Mouse (Mus musculus) small intestine, adult 2 months (tissue): ENCODE measurements around the gene Gucy2g. TPM values are rescaled to one million over a fixed set of nuclear protein-coding genes. Genes with fewer than 3 reads are reported as not detected.

Source experiments
- H3K27ac ChIP-seq: fragments of 200-500 bp; 2 replicates; pipeline ENCODE4 v1.5.1; 2012; ENCODE audit warnings: low read depth, low read length, control low read depth, inconsistent platforms; ENCODE audit not compliant: insufficient read depth
- H3K27me3 ChIP-seq: fragments of 200-500 bp; 2 replicates; pipeline ENCODE4 v1.6.1; 2012; ENCODE audit warnings: mild to moderate bottlenecking, moderate library complexity, low read length, inconsistent platforms; ENCODE audit not compliant: control insufficient read depth, insufficient read depth
- H3K36me3 ChIP-seq: fragments of 200-500 bp; 2 replicates; pipeline ENCODE4 v1.6.1; 2012; ENCODE audit warnings: mild to moderate bottlenecking, low read length, control low read depth, inconsistent platforms; ENCODE audit not compliant: control insufficient read depth, insufficient read depth
- H3K4me1 ChIP-seq: fragments of 200-500 bp; 2 replicates; pipeline ENCODE4 v1.6.1; 2012; ENCODE audit warnings: low read length, inconsistent platforms, mixed read lengths; ENCODE audit not compliant: control insufficient read depth, insufficient read depth, insufficient read length
- H3K4me3 ChIP-seq: fragments of 200-500 bp; 2 replicates; pipeline ENCODE4 v1.5.1; 2012; ENCODE audit warnings: low read depth, mild to moderate bottlenecking, control low read depth, inconsistent platforms, low read length, moderate library complexity
- CTCF ChIP-seq: fragments of 200-500 bp; IDR thresholded peaks from 2 replicates; pipeline ENCODE4 v1.5.1; 2012; ENCODE audit warnings: low read depth, mild to moderate bottlenecking, control low read depth, inconsistent platforms, low read length, moderate library complexity, mixed read lengths; ENCODE audit not compliant: insufficient replicate concordance, insufficient read length; ENCODE audit errors: extremely low read depth
- POLR2A ChIP-seq: fragments of 200-500 bp; IDR thresholded peaks from 2 replicates; pipeline ENCODE4 v1.6.1; 2012; ENCODE audit warnings: low read depth, mild to moderate bottlenecking, control low read depth, inconsistent platforms, low read length, moderate library complexity
- WGBS: fragments of 180-500 bp; shearing (Covaris S2); methylation state at CpG from one replicate; pipeline ENCODE4 v1.1.7; 2018; 5-methylcytosine and 5-hydroxymethylcytosine counted together
- polyA plus RNA-seq: library from polyadenylated mRNA; depleted of rRNA; stranded (reverse); fragments of >200 nt; gene quantifications from 2 replicates; pipeline ENCODE4 v1.2.3, GENCODE M21; 2012

Gucy2g gene
- polyA plus RNA-seq, 1 experiment, result 0.03 TPM

- peak overlapping the region; percentile 55 for H3K4me3 ChIP-seq
- H3K4me1 ChIP-seq, result no peaks in the 10 kb centered on the region
- H3K36me3 ChIP-seq, result no peaks in the 10 kb centered on the region
- WGBS, result 4% methylated on average over 20 of the region's 20 CpGs
- TF ChIP-seq POLR2A (no peak), CTCF (peak; percentile 89; the same call in 1 of the 2 replicates)
- no peaks in the 10 kb centered on the region for H3K27me3 ChIP-seq
- H3K27ac ChIP-seq, result no peak overlapping the region
Observed at GRCm38 (mm10) chr19:55218192-55218739, 22.8 kb downstream of the Gucy2g start.

- Histone ChIP-seq H3K27ac (no peak overlapping the region), H3K36me3 (no peaks in the 10 kb centered on the region), H3K4me3 (no peak overlapping the region), H3K27me3 (no peaks in the 10 kb centered on the region), H3K4me1 (no peaks in the 10 kb centered on the region)
- WGBS, result 82% methylated on average over 9 of the region's 9 CpGs
- TF ChIP-seq POLR2A, result no peak
- TF ChIP-seq CTCF, result no peak
Observed at GRCm38 (mm10) chr19:55217365-55217764, 23.7 kb downstream of the Gucy2g start.

DNA sequence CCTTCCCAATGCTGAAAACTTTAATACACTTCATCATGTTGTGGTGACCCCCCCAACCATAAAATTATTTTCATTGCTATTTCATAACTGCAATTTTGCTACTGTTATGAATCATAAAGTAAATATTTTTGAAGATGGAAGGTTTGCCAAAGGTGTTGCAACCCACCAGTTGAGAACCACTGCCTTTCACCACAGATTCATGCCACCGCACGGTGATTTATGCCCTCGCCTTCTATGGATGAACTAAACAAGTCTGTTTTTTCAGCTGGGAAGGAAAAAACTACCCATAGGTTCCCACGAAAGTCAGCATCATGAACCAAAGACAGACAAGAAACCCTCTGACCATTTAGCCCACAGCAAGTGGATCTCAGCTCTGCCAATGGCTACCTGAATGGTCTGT, 24.2 kb downstream of the Gucy2g start:
- H3K4me1 ChIP-seq, result no peaks in the 10 kb centered on the region
- no peak overlapping the region for H3K27ac ChIP-seq
- H3K27me3 ChIP-seq, result no peaks in the 10 kb centered on the region
- WGBS, result 86% methylated on average over 4 of the region's 4 CpGs
- no peak overlapping the region for H3K4me3 ChIP-seq
- no peaks in the 10 kb centered on the region for H3K36me3 ChIP-seq
- TF ChIP-seq CTCF, result no peak
- no peak for TF ChIP-seq POLR2A

DNA sequence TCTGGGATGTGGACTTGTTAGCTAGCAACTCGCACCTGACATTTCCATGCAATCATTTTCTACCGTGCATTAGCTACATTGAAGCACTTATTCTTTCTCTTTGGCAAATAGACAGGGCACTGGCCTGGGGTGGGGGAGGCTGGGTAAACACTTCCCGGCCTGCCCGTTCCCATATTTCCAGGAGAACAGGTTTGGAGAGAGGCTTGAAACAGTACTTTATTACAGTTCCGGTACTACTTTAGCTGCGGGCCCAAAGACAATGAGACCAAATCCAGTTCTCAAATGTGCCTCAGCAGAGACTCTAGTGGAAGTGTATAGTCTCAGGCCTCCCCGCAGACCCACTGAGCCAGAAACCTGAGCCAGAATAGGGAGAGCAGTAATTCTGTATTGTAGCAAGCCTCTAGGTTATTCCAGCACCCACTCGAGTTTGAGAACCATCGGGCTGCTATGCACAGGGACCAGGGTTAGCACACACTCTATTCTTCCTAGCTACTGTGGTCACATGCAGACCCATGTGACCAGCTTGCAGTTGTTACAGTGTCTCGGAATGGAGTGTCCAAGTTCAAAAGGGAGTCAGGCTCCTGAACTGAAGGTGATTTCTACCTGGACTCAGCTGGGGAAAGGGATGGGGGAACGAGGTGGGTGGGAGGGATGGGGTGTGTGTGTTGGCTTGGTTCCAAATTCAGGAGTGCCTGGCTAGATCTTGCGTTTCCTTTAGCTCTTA, 27.3 kb downstream of the Gucy2g start:
- no peaks in the 10 kb centered on the region for H3K36me3 ChIP-seq
- no peaks in the 10 kb centered on the region for H3K27me3 ChIP-seq
- H3K27ac ChIP-seq, result no peak overlapping the region
- H3K4me1 ChIP-seq, result no peaks in the 10 kb centered on the region
- WGBS, result 41% methylated on average over 12 of the region's 12 CpGs
- no peak for TF ChIP-seq POLR2A
- TF ChIP-seq CTCF, result no peak
- no peak overlapping the region for H3K4me3 ChIP-seq

DNA sequence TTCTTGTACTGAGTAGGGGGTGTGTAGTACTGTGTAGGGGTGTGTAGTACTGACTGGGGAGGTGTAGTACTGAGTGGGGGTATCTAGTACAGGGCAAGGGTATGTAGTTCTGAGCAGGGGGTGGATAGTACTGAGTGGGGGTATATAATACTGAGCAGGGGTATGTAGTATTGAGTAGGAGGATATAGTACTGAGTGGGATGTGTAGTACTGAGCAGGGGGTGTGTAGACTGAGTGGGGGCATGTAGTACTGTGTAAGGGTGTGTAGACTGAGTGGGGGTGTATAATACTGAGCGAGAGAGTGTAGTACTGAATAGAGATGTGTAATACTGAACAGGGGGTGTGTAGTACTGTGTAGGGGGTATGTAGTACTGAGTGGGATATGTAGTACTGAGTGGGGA, 29.3 kb downstream of the Gucy2g start:
- TF ChIP-seq POLR2A, result no peak
- no peak for TF ChIP-seq CTCF
- Histone ChIP-seq H3K27me3 (no peaks in the 10 kb centered on the region), H3K4me1 (no peaks in the 10 kb centered on the region), H3K36me3 (no peaks in the 10 kb centered on the region), H3K27ac (no peak overlapping the region), H3K4me3 (no peak overlapping the region)
- WGBS, result 89% methylated on average over 1 of the region's 1 CpGs

DNA sequence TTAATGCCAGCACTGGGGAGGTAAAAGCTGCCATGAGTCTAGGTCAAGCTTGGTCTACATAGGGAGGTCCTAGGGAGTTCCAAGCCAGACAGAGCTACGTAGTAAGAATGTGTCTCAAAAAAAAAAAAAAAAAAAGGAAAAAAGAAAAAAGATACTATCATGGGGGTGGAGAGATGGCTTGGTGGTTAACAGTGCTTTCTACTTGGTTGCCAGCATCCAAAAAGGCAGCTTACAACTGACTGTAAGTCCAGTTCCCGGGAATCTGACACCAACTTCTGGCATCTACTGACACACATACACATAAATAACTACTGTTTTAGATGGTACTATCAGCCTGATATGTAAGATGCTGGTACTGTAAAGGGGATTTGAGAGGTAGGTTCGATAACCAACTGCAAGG, 32.0 kb downstream of the Gucy2g start:
- Histone ChIP-seq H3K27ac (no peak overlapping the region), H3K27me3 (no peaks in the 10 kb centered on the region), H3K4me3 (no peak overlapping the region), H3K4me1 (no peaks in the 10 kb centered on the region), H3K36me3 (no peaks in the 10 kb centered on the region)
- 83% methylated on average over 3 of the region's 3 CpGs for WGBS
- TF ChIP-seq POLR2A, result no peak
- TF ChIP-seq CTCF, result no peak

DNA sequence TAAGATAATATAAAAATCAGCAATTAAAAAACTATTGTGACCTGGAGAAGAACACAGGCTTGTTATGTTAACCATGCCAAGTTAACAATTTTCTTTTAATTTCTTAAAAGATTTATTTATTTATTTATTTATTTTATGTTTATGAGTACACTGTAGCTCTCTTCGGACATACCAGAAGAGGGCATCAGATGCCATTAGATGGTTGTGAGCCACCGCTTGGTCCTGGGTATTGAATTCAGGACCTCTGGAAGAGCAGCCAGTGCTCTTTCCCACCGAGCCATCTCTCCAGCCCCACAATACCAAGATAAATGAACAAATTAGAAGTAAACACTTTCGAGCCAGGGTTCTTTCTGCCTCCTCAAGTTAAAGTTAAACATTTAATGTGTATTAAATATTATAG, 32.4 kb downstream of the Gucy2g start:
- 57% methylated on average over 4 of the region's 4 CpGs for WGBS
- no peaks in the 10 kb centered on the region for H3K36me3 ChIP-seq
- no peak overlapping the region for H3K4me3 ChIP-seq
- no peak overlapping the region for H3K27ac ChIP-seq
- no peak for TF ChIP-seq CTCF
- TF ChIP-seq POLR2A, result no peak
- H3K27me3 ChIP-seq, result no peaks in the 10 kb centered on the region
- no peaks in the 10 kb centered on the region for H3K4me1 ChIP-seq
